Mouse (Mus musculus): ENCODE measurements around the gene Malrd1.

The Malrd1 gene

DNA sequence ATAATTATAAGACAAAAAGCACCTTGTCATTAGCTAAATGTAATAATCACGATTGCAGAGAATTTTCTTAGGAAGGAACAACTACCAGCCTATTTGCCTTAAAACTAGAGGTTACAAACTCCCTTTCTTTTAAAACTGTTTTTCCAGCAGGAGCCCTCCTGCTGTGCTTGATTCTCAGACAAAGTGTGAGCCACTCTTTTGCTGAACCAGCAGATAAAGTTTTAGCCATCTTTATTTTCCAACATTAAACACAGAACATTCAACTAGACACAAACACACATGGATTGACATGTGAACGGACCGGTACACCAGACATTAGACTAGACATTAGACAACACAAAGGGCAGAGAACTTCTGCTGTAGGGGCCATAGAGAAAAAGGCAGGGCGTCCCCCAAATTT lies 505.3 kb downstream of the Malrd1 start:
- no peak for DNase-seq

DNA sequence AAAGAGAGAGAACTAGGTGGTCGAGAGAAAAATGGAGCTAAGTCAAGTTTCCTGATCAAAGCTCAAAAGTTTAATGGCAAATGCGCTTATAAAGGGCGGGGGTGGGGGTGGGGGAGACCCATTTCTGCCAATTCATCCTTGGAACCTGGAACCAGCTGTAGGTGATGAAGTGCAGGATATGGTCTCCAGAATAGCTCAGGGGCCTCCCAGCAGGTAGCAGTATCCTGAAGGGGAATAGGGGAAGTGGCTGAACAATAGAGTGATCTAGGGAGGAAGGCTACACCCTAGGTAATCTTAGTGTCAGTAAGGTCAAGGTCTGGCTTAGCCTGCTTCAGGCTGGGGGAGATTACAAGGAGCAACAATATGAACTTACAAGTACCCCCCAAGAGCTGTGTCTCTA lies 506.5 kb downstream of the Malrd1 start:
- no peak for DNase-seq

DNA sequence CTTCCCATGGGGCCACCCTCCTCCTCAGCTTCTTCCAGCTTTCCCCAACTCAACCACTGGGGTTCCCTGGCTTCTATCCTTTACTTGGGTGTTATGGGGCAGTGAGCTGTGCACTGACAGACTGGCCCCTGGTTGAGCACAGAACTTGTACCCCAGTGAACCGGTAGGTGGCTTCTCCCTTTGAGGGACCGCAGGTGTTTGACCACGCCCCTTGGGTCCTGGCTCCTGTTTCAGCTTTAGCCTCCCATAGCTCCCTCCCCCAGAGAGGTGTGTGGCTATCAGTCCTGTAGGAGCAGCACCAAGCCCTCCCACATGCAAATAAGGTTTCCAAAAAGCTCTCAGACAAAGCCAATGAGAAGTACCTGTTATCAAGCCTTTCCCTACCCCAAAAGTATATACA lies 584.4 kb downstream of the Malrd1 start:
- DNase-seq = no peak

DNA sequence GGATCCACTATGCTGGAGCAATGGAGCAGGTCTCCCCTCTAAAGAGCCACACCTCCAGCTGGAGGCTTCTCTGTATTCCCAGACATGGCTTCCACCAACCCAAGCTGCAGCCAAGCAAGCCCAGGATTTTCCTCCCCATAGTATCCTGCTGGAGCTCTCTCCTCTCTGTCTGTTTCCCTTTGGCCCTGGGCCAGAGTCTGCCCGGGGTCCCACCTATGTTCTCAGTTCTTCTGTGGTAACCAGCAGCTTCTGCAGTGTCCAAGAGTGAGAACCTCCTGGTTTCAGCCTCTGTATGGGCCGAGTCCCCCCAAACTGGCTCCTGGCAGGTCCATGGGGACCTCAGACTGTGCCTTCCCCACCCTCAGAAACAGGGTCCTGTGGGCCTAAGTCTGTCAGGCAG lies 587.1 kb downstream of the Malrd1 start:
- DNase-seq = no peak

DNA sequence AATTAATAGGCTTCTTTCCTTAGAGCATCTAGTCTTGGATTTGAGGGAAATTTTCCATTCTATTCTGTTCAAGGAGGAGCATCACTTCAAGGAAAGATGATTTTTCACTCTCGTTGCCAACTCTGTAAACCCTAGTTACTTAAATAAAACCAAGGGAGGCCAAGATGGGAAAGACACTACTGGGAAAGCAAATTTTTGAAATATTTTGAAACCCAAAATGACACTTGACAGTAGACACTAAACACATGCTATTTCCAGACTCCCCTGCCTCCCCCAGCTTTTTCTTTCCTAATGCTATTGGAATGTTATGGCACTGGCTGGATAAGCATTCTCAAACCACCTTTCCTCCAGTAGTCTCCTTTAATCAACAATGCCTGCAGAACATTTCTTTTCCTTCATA lies 621.7 kb downstream of the Malrd1 start:
- no peak for DNase-seq

DNA sequence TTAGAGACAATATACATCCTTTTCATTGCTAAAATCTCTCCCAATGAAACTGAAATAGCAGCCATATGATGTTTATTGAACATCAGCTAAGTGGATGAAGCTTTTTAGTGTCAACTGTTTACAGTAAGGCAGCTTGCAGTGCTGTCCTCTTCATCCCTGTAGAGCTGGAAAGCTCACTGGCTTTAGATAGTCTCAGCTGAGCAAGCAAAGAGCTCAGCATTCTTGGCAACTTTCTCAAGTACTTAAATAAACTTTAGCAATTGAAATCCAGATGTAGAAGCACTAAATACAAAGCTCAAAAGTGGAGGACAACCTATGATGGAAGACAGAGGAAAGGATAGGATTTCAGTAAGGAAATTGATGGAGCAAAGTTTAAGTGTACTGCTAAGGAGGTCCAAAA lies 626.3 kb downstream of the Malrd1 start:
- no peak for DNase-seq

DNA sequence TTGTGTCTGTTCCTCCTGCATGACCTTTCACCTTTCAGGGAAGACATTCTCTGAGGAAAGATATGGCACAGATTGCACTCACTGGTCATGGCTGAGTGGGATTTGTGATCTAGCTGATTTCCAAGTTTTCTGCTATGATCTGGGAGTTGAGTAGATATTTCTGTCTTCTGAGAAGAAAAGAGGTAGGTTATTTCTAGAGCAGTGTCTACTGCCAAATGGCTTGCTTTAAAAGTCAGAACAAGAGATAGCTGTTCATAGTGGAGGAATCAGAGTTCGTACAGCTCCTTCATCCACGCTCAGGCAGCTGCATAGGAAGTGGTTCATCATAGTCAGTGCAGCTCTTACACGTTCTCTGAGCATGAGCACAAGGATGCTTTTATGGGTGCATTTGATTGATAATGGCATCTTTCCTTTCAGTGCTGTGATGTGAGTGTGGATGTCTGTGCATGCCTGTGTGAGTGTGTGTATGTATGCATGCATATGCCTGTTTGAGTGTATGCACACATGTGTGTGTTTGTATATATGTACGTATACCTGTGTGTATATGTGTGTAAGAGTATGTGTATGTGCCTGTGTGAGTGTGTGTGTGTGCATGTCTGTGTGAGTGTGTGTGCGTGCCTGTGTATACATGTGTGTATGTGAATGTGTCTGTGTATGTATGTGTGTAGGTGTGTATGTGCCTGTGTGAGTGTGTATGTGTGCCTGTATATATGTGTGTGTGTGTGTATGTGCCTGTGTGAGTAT lies 637.1 kb downstream of the Malrd1 start:
- no peak for DNase-seq

DNA sequence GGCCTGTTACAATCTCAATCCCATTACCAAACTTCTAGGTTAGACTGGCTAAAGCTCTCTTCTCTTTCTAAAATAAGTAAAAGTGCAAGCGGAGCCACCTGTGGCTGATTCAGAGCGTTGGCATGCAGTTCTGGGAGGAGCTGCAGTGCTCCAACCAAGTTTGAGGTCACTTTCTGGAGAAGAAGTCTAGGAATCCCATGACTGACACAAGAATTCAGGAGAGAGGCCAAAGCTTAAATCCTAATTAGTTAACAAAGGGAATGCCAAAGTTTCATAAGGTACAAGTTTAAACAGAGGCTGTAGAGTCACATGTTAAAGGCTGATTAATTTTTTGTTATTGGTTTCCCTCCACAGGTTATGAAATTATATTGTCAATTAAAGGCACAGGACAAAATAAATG lies 642.3 kb downstream of the Malrd1 start:
- DNase-seq = no peak

DNA sequence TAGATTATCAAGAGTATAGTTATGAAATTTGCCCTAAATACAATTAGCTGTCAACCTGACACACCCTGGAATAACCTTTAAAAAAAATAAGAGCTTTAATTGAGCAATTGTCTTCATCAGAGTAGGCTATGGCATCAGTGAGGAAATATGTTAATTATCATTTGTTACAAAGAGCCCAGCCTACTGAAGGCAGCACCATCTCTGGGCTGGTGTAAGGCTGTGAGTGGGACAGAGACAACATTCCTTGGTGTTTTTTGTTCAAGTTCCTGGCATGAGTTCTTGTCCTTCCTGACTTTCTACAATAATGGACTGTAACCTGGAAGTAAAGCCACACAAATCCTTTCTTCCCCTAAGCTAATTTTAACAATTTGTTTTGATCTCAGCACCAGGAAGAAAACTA lies 645.8 kb downstream of the Malrd1 start:
- DNase-seq = no peak

DNA sequence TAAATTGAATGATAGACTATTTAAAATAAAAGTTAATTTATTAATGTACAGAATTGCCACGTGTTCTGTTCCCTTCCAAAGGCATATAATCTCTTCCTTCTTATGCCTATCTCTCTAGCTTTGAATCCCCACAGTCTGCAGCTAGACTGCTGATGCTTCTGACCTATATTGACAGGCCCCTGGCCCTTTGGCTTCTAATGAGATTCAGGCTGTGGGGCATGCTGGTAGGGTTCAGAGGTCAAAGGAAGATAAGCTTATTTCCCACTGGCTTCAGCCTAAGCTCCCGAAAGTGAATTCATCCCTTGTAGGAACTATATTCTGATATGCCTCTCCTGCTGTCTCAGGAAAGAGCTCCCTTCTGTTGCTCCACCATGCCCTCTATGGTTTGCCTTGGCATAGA lies 647.1 kb downstream of the Malrd1 start:
- no peak for DNase-seq

DNA sequence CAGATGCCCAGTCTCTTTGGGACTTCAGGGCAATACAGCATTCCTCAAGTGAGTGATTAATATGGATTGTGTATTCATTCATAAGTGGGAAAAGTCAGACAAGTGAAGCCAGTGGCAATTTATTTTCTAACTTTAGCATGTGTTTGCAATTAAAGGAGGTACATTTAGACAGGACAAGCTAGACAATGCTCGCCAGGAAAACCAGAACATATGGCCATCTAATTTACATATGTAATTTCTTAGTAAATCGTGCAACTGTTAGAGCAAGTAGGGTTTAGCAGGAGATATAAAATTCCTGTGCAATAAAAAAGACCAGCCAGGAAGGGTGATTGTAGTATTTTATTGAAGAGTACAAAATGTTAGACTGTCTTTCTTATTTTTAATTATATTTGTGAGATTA lies 655.9 kb downstream of the Malrd1 start:
- DNase-seq = no peak

DNA sequence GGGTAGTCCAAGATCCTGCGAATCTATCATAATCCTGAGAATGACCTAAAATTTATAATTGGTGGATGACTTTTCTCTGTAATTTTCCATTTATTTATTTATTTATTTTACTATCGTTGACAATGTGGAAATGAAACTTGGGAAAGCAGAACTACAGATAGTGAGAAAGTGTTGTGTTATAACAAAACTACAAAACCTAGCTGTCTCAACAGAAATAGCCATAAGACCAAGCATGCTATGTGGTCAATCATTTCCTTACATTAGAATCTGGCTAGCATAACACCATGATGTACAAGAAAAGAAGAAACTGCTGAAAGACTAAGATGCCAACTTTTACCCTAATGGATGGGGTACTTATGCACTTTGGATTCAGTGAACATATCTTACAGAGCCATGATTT lies 656.9 kb downstream of the Malrd1 start:
- DNase-seq = no peak

DNA sequence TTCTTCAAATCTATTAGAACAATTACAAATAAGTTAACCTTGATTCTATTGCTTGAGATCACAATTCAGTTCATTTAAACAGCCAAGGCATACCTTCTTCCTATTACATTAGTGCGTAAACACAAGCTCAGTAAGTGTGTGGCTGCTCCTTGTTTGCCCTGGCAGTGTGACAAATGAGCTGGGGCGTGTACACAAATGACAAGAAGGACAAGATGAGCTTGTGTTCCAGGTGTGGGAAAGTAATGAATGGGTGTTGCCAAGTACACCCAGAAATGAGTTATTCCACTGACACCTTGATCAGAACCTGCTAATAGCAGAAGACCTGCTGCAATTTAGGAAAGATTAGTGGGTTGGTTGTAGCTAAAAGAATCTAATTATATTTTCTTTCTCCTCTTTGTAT lies 683.7 kb downstream of the Malrd1 start:
- no peak for DNase-seq

DNA sequence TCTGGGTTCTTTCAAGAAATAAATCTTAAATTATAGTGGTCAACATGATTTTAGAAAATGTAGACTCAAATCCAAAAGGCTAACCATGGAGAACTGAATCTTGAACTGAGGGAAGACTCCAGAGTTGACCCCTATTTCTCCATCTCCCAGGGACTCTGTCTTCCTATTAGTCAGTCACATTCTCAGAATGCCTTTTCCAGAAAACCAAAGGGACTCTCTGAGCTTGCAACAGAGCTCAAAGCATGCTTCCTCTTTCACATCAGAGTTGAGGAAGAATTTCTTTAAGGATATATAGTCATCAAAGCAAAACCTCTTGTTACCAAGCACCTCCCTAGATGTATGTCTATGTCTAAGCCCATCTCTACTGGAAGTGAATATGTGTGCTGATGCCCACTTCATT lies 686.5 kb downstream of the Malrd1 start:
- DNase-seq = no peak

DNA sequence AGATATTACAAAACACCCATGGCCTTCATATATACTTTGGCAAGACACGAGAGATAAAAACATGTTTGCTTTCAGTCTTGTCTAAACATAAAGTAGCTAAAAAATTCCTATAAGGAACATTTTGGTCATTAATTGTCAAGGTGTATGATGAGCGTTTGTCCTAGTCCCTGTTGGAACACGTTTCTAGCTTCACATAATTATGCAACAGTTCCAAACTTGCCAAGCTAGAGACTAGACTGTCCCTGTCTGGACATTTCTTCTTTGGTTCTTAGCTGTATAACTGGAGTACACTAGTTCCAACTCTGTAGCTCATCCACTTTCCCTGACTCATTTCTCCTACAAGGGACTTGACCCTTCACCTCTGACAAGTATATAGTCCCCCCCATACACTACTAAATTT lies 687.8 kb downstream of the Malrd1 start:
- DNase-seq = no peak

DNA sequence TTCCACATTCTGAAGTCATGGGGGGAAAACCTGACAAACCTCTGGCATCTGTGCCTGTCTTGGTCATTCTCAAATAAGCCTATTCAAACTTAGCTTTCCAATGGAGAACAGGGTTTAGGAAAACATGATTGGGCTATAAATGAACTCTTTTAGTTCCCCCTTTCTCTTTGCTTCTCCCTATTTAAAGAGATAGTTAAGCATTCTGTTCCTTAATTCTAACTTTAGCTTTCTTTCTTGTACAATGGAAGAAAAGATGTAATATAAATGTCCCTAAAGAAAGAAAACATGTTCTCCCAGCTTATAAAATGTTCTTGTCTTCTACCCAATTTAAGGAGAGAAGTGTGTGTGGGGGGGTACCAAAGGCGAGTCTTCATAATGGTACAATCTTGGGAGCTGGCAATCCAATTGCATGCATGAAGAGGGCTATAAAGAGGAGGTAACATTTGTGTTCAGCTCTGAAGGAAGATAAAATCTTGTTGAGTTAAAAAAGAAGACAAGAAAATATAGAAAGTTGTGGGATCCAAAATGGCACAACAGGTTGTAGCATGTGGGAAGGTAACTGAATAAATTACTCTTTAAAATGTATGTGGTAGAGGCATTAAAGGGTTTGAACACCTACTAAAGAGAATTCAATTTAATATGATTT lies 702.0 kb downstream of the Malrd1 start:
- DNase-seq = no peak

DNA sequence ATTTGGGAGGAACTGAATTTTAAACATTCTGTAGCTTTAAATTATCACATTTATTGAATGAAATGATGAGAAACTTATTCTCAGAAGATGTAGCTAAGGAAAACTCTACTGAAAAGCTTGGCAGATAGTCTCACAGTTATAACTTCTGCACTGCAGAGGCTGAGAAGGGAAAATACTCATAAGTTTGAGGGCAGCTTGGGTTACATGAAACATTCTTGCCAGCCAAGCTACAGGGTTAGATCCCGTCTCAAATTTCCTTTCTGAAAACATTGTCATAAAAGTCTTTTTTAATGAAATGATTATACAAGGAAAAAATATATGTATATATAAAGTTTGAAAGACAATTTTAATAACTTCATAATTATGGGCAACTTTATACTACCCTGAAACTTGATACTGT lies 714.6 kb downstream of the Malrd1 start:
- no peak for DNase-seq

DNA sequence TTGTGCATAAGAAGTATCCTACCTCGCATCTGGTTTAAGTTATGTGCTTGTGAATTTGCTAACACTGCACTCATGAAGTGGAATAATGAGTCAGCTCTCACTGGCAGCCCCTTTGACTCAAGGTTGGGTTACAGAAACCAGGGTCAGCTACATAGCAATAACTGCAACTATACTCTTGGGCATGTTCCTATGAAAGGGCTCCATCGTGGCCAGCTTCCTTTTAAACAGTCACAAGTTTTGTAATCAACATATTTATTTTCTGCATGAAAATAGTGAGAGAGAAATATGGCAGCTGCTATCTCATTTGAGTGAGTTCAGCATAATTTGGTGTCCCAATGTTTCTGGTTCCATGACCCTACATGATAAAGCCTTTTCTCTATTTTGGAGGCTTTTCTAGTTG lies 716.8 kb downstream of the Malrd1 start:
- DNase-seq = no peak

DNA sequence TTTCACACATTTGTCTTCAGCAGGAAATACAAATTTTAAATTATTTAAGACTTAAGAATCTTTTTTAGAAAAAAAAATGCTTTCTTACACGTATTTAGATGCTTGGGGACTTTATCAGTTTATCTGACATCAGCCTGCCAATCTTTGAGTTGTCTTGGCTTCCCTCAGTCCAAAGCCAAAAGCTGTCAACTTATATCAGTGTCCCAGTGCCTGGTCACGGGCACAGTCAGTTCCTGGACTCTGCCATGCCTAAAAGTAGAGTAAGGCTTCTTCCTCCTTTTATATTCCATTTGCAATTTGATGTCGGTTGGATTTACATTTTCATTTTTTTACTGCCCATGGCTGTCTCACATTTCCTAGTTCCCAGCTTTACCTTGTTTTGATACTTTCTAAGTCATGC lies 722.6 kb downstream of the Malrd1 start:
- no peak for DNase-seq

DNA sequence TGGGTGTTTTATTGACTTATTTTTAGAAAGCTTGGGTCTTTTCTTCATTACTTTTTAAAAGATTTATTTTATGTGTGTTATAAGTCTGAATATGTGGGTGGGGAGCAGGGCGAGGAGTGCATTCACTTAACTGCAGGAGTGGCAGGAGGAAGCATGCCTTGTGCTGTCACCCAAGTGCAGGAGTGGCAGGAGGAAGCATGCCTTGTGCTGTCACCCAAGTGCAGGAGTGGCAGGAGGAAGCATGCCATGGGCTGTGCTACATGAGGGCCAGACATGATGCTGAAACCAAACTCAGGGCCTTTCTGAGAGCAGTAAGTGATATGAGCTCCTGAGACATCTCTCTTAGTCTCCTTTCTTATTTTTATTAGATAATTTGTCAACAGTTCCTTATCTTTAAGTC lies 726.0 kb downstream of the Malrd1 start:
- no peak for DNase-seq

Data from liver (tissue).